Mouse (Mus musculus): ENCODE results near the gene Sox15. TPM values are rescaled to one million over a fixed set of nuclear protein-coding genes. Genes with fewer than 3 reads are reported as not detected.

The Sox15 gene
- polyA plus RNA-seq, 1 experiment from 2014 or later: 0.16 TPM

DNA sequence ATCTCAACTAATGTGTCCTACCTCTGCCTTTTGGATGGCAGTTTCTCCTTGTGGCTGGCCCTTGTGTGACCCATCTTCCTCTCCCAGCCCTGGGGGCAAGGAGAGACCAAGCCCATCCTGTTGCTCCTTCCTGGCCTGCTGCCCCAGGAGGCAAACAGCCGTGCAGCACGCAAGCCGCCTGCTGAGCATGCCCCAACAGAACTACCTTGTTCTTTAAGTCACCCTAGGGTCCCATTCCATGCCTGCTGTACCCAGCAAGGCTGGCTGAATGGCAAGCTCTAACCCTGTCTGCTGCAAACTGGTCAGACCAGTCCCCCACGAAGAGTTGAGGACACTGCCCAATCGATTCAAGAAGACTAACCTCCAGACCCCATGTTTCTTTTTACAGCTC, 946 bp downstream of the Sox15 start:
- peaks cover 85% of the 10 kb centered on the region for H3K36me3 ChIP-seq
- no peaks in the 10 kb centered on the region for H3K27me3 ChIP-seq (ENCODE audit: low read depth, poor library complexity, severe bottlenecking)
- 0 out of 2 replicates have a peak overlapping the region, but pooled peaks have one; percentile 26 for H3K4me3 ChIP-seq
- H3K27ac ChIP-seq: peak overlapping the region; percentile 79
- DNase-seq (ENCODE audit: low spot score): no peak
- WGBS: 79% methylated on average over 5 of the region's 5 CpGs
- H3K9me3 ChIP-seq (replicated peaks): no peaks in the 10 kb centered on the region
- H3K4me1 ChIP-seq: peaks cover 35% of the 10 kb centered on the region

DNA sequence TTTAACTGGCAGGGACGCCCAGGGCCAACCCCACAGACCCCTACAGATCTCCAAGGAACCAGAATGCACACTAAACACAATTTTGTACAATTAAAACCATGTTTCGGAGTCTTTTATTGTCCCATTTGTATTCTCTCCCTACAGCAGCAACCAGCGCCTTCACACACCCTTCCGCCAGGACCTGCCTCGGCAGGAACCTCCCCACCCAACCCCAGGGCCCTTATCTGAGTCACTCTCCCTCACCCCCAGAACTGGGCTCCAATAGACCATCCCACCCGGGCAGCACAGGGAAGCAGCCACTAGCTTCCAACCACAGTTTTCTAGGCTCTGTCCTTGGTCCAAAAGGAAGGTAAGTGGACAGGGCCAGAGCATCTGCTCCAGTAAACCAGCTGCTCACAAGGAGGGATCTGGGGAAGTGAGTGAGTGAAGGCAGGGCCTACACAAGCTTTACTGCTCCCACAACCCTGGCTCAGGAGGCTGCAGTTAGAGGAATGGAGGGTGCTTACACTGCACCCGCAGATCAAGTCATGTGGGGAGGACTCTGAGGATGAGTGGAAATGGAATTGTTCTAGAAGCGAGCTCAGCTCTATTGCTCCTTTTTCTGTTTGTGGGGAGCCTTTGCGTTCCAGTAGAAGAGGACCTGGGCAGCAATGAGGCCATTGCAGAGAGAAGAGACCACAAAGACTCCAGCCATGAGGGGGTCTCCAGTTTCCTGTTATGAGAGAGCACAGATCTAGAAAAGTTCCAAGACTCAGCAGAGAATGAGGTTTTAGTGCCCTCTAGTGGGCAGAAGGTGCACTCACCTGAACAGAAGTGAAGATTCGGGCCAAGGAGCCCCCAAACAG, 1.7 kb downstream of the Sox15 start:
- WGBS: 81% methylated on average over 10 of the region's 10 CpGs
- peak; percentile 68 for DNase-seq (ENCODE audit: low spot score)
- no peaks in the 10 kb centered on the region for H3K9me3 ChIP-seq (replicated peaks)
- H3K4me1 ChIP-seq: peaks cover 42% of the 10 kb centered on the region
- H3K4me3 ChIP-seq: no peak overlapping the region
- peaks cover 81% of the 10 kb centered on the region for H3K36me3 ChIP-seq
- peak overlapping the region; percentile 53 for H3K27ac ChIP-seq
- no peaks in the 10 kb centered on the region for H3K27me3 ChIP-seq (ENCODE audit: low read depth, poor library complexity, severe bottlenecking)

DNA sequence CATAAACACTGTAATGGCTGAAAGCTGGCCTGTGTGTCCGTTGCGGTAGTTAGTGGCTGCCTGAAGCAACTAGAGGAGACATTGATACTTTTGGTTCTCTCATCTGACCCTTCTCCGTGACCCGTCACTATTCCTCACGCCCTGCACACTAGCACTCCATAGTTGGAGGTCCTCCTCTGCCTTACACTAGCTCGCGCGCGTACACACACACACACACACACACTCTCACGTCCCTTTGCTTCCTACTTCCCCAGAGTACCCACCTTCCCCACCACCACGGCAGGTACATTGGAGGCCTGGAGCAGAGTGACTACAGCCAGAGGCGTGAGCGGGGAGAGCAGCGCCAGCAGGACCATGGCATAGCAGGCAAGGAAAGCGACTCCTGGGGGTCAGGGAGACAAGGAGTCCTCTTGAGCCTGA, 2.4 kb downstream of the Sox15 start:
- peak overlapping the region; percentile 42; the same call in 1 of the 2 replicates for H3K27ac ChIP-seq
- DNase-seq (ENCODE audit: low spot score): no peak
- no peaks in the 10 kb centered on the region for H3K27me3 ChIP-seq (ENCODE audit: low read depth, poor library complexity, severe bottlenecking)
- 0 out of 2 replicates have a peak overlapping the region, but pooled peaks have one; percentile 5 for H3K4me3 ChIP-seq
- no peaks in the 10 kb centered on the region for H3K9me3 ChIP-seq (replicated peaks)
- H3K36me3 ChIP-seq: peaks cover 74% of the 10 kb centered on the region
- WGBS: 84% methylated on average over 15 of the region's 15 CpGs
- H3K4me1 ChIP-seq: peaks cover 44% of the 10 kb centered on the region

DNA sequence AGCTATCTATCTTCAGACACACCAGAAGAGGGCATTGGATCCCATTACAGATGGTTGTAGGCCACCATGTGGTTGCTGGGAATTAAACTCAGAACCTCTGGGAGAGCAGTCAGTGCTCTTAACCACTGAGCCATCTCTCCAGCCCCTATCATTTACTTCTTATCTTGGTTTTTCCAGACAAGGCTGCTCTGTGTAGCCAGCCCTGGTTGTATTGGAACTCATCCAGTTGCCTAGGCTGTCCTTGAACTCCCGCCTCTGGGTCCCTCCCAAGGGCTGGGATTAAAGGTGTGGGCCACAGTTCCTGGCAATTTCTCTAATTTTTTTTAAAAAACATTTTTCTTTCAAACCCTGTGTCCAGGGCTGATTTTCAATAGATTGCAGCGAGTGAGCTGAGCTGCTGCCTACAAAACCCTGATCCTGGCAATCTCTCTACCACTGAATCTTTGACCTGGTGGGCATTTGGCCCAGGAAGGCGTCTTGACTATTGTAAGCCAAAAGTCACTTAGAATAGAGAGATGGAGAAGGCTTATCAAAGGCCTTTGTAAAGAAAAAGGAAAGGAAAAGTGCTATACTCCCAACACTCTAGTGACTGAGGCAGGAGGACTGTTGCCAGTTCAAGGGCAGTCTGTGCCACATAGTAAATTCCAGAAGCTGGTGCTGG, 6.2 kb downstream of the Sox15 start:
- H3K4me3 ChIP-seq: peak overlapping the region; percentile 60
- no peaks in the 10 kb centered on the region for H3K27me3 ChIP-seq (ENCODE audit: low read depth, poor library complexity, severe bottlenecking)
- H3K9me3 ChIP-seq (replicated peaks): no peaks in the 10 kb centered on the region
- peaks cover 75% of the 10 kb centered on the region for H3K36me3 ChIP-seq
- peak overlapping the region; percentile 92 for H3K27ac ChIP-seq
- WGBS: 84% methylated on average over 3 of the region's 3 CpGs
- no peak for DNase-seq (ENCODE audit: low spot score)
- H3K4me1 ChIP-seq: peaks cover 43% of the 10 kb centered on the region

DNA sequence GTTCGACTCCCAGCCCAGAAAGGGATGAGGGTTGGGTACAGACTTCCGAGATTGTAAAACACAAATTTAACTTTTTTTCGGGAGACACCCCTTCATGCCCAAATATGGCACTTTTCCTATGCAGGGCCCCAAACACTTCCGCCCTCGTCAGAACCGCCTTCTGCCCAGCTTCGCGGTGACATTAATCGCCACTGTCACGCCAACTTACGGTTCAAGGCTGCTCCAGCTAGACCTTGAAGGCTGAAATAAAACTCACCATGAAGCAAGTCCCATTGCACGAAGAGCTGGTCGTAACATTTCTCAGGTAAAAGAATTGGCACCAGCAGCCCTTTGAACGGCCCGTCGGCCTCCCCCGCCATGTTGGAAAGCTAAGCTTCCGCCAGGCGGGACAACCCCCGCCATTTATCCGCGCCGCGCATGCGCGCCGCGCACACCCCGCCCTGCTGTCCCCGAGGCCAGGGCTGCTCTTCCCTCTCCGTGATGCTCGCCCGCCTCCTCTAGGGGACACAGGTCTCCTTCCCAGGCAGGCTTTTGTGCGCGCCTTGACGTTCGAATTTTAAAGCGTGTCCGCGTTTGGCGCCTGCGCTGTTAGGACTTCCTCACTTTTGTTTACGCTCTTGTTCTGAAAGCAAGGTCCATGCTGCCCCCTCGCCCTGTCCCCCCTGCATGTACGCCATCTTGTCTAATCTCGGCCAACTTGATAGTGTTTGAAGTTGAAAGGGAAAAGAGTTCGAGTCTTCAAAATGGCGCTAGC, 7.3 kb downstream of the Sox15 start, which contains the start of gene Mpdu1:
Gene Mpdu1, minus strand, starts transcription at position 430 of the 754 bp plus-strand sequence.
- WGBS: 1% methylated on average over 48 of the region's 48 CpGs
- peak; percentile 93 for DNase-seq (ENCODE audit: low spot score)
- Histone ChIP-seq H3K4me1 (peaks cover 32% of the 10 kb centered on the region), H3K27me3 (ENCODE audit: low read depth, poor library complexity, severe bottlenecking) (no peaks in the 10 kb centered on the region), H3K4me3 (peak within 1 kb of the TSS; percentile 60), H3K9me3 (replicated peaks) (no peaks in the 10 kb centered on the region), H3K27ac (peak within 1 kb of the TSS; percentile 92), H3K36me3 (peaks cover 74% of the 10 kb centered on the region)

DNA sequence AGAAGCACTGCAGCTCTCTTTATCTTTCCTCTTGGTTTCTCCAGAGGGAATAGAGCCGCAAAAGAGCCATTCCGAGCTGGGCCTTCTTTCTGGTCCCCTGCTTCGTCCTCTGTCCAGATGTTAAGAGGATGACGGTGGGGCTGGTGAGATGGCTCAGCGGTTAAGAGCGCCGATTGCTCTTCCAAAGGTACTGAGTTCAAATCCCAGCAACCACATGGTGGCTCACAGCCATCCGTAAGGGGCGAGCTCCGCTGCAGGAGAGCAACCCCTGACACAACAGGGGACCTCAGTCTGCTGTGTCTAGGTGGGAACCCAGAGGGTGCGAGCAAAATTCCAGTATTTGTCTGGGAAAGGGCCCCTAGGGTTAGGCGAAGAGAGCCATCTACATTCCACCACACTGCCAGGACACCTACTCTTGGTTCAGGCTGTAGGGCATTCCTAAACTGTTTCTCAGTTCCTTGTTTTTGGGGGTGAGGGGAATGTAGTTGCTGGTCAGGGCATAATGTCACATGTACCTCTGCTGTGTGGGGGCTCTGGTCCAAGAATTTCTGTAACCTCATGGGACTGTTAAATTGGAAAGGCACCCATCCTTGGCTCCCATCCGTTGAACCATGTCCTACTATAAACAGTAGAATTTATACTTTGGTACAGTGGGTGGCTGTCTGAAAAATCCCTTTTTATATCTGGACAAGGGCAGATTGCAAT, 8.0 kb downstream of the Sox15 start:
- H3K4me1 ChIP-seq: peaks cover 28% of the 10 kb centered on the region
- peaks cover 74% of the 10 kb centered on the region for H3K36me3 ChIP-seq
- peak overlapping the region; percentile 60 for H3K4me3 ChIP-seq
- H3K27me3 ChIP-seq (ENCODE audit: low read depth, poor library complexity, severe bottlenecking): no peaks in the 10 kb centered on the region
- 70% methylated on average over 13 of the region's 13 CpGs for WGBS
- DNase-seq (ENCODE audit: low spot score): no peak
- H3K27ac ChIP-seq: peak overlapping the region; percentile 92
- H3K9me3 ChIP-seq (replicated peaks): no peaks in the 10 kb centered on the region

DNA sequence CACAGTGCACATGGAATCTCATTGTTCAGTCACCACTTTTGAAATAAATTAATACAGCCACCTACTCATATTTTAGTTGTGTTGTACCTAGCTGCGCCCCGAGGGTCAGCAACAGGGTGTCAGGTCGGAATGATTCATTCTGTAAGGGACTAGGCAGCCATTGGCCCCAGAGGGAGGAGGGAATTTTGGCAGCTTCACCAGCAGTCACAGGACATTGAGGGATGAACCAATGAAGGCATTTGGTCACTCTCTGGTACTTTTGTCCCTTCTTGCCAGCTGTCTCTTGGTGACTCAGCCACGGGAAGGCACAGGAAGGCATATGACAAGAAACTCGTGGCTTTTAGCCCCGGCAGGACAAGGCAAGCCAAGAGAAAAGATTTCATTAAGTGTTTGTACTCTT, 8.7 kb downstream of the Sox15 start:
- 89% methylated on average over 6 of the region's 6 CpGs for WGBS
- H3K4me1 ChIP-seq: peaks cover 28% of the 10 kb centered on the region
- H3K36me3 ChIP-seq: peaks cover 74% of the 10 kb centered on the region
- H3K4me3 ChIP-seq: no peak overlapping the region
- H3K27me3 ChIP-seq (ENCODE audit: low read depth, poor library complexity, severe bottlenecking): no peaks in the 10 kb centered on the region
- peak; percentile 31 for DNase-seq (ENCODE audit: low spot score)
- H3K27ac ChIP-seq: peak overlapping the region; percentile 92; the same call in 1 of the 2 replicates
- no peaks in the 10 kb centered on the region for H3K9me3 ChIP-seq (replicated peaks)

DNA sequence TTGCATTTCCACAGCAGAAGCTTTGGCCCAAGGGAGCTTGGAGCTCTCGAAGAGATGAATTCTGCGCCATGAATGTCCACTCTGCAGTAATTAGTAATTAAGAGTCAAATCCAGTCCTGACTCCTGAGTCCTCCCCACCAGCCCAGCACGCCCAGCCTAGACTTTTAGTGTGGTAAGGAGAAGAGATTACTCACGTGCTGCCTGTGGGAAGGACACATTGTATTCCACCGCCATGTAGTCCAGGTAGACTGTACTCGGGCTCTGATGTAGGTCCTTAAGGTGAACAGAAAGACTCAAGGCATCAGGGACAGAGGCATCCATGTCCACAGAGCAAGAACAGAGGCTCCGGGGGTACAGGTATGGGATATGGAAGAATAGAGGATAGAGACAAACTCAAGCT, 9.7 kb downstream of the Sox15 start:
- H3K4me3 ChIP-seq: no peak overlapping the region
- peaks cover 75% of the 10 kb centered on the region for H3K36me3 ChIP-seq
- 94% methylated on average over 7 of the region's 7 CpGs for WGBS
- H3K27me3 ChIP-seq (ENCODE audit: low read depth, poor library complexity, severe bottlenecking): no peaks in the 10 kb centered on the region
- no peaks in the 10 kb centered on the region for H3K9me3 ChIP-seq (replicated peaks)
- H3K4me1 ChIP-seq: peaks cover 36% of the 10 kb centered on the region
- H3K27ac ChIP-seq: no peak overlapping the region
- no peak for DNase-seq (ENCODE audit: low spot score)

DNA sequence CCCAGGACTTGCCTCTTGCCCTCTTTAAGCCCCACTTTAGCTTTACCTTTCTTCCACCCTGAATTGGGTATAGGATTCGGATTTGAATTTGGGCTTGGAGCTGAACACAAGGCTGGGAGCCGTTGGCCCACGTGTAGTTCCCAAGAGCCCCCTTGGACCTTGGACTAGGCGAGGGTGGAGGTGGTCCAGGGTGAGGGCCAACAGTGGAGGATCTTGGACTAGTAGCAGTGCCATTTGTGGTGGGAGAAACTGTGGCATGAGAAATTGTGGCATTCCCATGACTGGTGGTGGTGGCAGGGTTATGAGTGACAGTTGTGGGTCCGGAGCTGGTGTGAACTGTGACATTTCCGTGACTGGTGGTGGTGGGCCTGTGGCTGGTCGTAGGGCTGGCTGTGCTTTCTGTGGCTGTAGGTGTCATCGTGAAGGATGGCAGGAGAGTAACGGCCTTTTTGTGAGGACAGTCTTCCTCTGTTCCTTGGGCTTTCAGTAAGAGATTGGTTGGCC, 10.4 kb downstream of the Sox15 start:
- no peaks in the 10 kb centered on the region for H3K27me3 ChIP-seq (ENCODE audit: low read depth, poor library complexity, severe bottlenecking)
- peaks cover 77% of the 10 kb centered on the region for H3K36me3 ChIP-seq
- H3K4me3 ChIP-seq: 0 out of 2 replicates have a peak overlapping the region, but pooled peaks have one; percentile 9
- no peak overlapping the region for H3K27ac ChIP-seq
- peaks cover 43% of the 10 kb centered on the region for H3K4me1 ChIP-seq
- whole genome bisulfite sequencing: 79% methylated on average over 9 of the region's 9 CpGs
- no peaks in the 10 kb centered on the region for H3K9me3 ChIP-seq (replicated peaks)
- no peak for DNase-seq (ENCODE audit: low spot score)

DNA sequence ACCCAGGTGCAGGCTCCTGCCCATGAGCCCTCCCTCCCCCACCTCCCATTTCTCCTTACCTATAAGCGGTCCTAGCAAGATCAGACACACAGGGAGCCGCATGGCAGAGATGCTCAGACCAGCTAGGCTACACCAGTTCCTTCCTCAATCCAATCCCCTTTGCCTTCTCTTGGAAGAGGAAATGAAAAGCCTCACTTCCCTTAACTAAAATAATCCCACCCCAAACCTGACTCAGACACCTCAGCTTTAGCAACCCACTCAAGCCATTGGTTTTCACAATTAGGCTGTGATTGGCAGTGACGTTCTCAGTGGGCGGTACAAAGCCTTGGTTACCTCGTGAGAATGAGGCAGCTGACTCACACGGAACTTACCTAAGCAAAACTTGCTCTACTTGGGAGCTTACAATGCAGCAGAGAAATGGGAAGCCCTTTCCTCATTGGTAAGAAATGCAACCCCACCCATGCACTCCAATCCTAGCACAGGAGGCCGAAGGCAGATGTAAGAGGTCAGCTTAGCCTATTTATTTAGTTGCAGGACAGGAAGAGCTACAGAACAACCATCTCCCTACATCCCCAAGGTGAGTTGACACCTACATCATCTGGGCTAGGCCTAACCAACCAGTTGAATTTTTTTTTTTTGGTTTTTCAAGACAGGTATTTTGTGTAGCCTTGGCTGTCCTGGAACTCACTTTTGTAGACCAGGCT, 11.0 kb downstream of the Sox15 start, which contains the start of gene Cd68:
Gene Cd68, minus strand, starts transcription at position 193 of the 704 bp plus-strand sequence.
- no peak for DNase-seq (ENCODE audit: low spot score)

DNA sequence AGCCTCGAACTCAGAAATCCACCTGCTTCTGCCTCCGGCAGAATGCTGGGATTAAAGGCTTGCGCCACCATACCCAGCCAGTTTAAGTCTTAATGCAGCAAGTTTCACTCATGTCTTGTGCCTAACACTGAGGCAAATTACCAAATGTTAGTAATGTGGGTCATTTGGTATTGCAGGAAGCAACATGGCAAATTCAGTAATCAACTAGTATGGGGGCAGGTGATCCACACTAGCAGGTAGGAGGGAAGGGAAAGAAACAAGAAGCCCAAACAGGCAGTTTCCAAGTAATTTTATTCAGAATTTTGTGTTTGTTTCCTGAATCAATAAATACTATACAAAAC, 11.5 kb downstream of the Sox15 start:
- Histone ChIP-seq H3K4me3 (0 out of 2 replicates have a peak overlapping the region, but pooled peaks have one; percentile 9), H3K4me1 (peaks cover 40% of the 10 kb centered on the region), H3K9me3 (replicated peaks) (no peaks in the 10 kb centered on the region), H3K36me3 (peaks cover 84% of the 10 kb centered on the region), H3K27me3 (ENCODE audit: low read depth, poor library complexity, severe bottlenecking) (no peaks in the 10 kb centered on the region), H3K27ac (no peak overlapping the region)
- DNase-seq (ENCODE audit: low spot score): no peak
- 86% methylated on average over 3 of the region's 3 CpGs for whole genome bisulfite sequencing

More for the DNA sequence above, 11.0 kb downstream of the Sox15 start, which contains the start of gene Cd68:
- H3K27ac ChIP-seq: no peak within 1 kb of the TSS
- 0 out of 2 replicates have a peak within 1 kb of the TSS, but pooled peaks have one; percentile 9 for H3K4me3 ChIP-seq
- no peaks in the 10 kb centered on the region for H3K27me3 ChIP-seq (ENCODE audit: low read depth, poor library complexity, severe bottlenecking)
- no peaks in the 10 kb centered on the region for H3K9me3 ChIP-seq (replicated peaks)
- H3K4me1 ChIP-seq: peaks cover 45% of the 10 kb centered on the region
- peaks cover 83% of the 10 kb centered on the region for H3K36me3 ChIP-seq
- WGBS: 35% methylated on average over 7 of the region's 7 CpGs
